Mouse (Mus musculus) olfactory bulb, adult 2 months (tissue): ENCODE measurements around the gene Sapcd1.

Experiments
- CTCF ChIP-seq: fragments of 200-500 bp; IDR thresholded peaks from 2 replicates; pipeline ENCODE4 v1.5.1; 2012; ENCODE audit warnings: low read depth, mild to moderate bottlenecking, low read length, moderate library complexity; ENCODE audit not compliant: insufficient read depth
- POLR2A ChIP-seq: fragments of 200-500 bp; IDR thresholded peaks from 2 replicates; pipeline ENCODE4 v1.6.1; 2012; ENCODE audit warnings: mild to moderate bottlenecking, low read depth, low read length, moderate library complexity; ENCODE audit not compliant: insufficient read depth

DNA sequence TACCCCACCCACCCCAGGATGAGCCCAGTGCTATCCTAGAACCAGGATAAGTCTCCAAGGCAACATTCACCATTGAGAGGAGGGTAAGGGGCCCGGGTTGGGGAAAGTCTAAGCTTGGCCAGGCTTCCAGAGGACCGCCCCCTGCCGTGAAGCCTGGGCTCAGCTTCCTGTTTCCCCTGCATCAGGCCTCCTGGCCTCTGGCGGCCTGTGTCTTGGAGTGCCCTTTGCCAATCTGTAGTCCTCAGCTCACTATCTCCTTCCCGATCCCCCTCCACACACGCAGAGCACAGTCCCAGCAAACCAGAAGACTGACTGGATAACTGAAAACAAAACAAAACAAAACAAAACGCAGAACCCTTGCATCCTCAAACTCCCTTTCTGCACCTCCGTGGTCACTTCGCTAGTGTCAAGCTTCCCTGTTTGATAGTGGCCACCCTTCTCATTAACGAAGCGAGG, 21.8 kb upstream of the Sapcd1 start, which contains the start of gene Clic1:
- TF ChIP-seq CTCF (no peak), POLR2A (no peak)
